Mouse (Mus musculus) heart, embryonic 14.5 days (tissue): ENCODE measurements around the gene 4921517D22Rik. TPM values are rescaled to one million over a fixed set of nuclear protein-coding genes. Genes with fewer than 3 reads are reported as not detected.
"Not testable (repeated sequence)": the region's sequence is repeated elsewhere in the genome, so short reads cannot be mapped to it uniquely, and the experiment has no call there.

Experiments used
- ATAC-seq: fragments of 200-750 bp; cut with Nextera tagmentation; 2 replicates; pipeline ENCODE4 v1.8.0; 2017; ENCODE audit warnings: low read depth, moderate TSS enrichment; ENCODE audit not compliant: insufficient number of reproducible peaks, insufficient read depth, low FRiP score
- H3K27ac ChIP-seq, 2 experiments: fragments of 200-500 bp in 1 of 2; fragments of 300-500 bp in 1 of 2; sonication (generic) in 1 of 2; replicated peaks in 1 of 2; 2 replicates each; pipeline ENCODE4 v1.5.1; 2012 to 2014; ENCODE audit warnings: low read depth in 2 of 2, low read length in 2 of 2, control low read depth in 1 of 2, mild to moderate bottlenecking in 1 of 2, mixed read lengths in 1 of 2; ENCODE audit not compliant: control insufficient read depth in 1 of 2, insufficient read depth in 1 of 2
- H3K27me3 ChIP-seq: fragments of 300-500 bp; sonication (generic); 2 replicates; pipeline ENCODE4 v1.6.1; 2014; ENCODE audit warnings: mild to moderate bottlenecking, low read length, control low read depth; ENCODE audit not compliant: control insufficient read depth, insufficient read depth
- H3K36me3 ChIP-seq: fragments of 300-500 bp; sonication (generic); 2 replicates; pipeline ENCODE4 v1.6.1; 2014; ENCODE audit warnings: mild to moderate bottlenecking, control low read depth, low read length, mixed read lengths; ENCODE audit not compliant: control insufficient read depth, insufficient read depth
- H3K4me1 ChIP-seq, 2 experiments: fragments of 200-500 bp in 1 of 2; fragments of 300-500 bp in 1 of 2; sonication (generic) in 1 of 2; 2 replicates each; pipeline ENCODE4 v1.6.1; 2012 to 2014; ENCODE audit warnings: low read length in 2 of 2, control low read depth in 1 of 2, mixed read lengths in 1 of 2; ENCODE audit not compliant: control insufficient read depth in 2 of 2, insufficient read depth in 2 of 2
- H3K4me2 ChIP-seq: fragments of 300-500 bp; sonication (generic); 2 replicates; pipeline ENCODE4 v1.6.1; 2014; ENCODE audit warnings: mild to moderate bottlenecking, low read length
- H3K4me3 ChIP-seq, 2 experiments: fragments of 200-500 bp in 1 of 2; fragments of 300-500 bp in 1 of 2; sonication (generic) in 1 of 2; 2 replicates each; pipeline ENCODE4 v1.5.1; 2012 to 2014; ENCODE audit warnings: low read length in 2 of 2, mild to moderate bottlenecking in 2 of 2, control low read depth in 1 of 2, low read depth in 1 of 2, moderate library complexity in 1 of 2; ENCODE audit not compliant: control insufficient read depth in 1 of 2, insufficient read depth in 1 of 2
- H3K9ac ChIP-seq: fragments of 300-500 bp; sonication (generic); 2 replicates; pipeline ENCODE4 v1.6.1; 2014; ENCODE audit warnings: mild to moderate bottlenecking, low read length
- H3K9me3 ChIP-seq: fragments of 300-500 bp; sonication (generic); 2 replicates; pipeline ENCODE4 v1.6.1; 2016; ENCODE audit warnings: low read length, control low read depth; ENCODE audit not compliant: control insufficient read depth
- WGBS: fragments of 180-500 bp; shearing (Covaris S2); extraction: QIAGEN DNeasy Blood & Tissue Kit; methylation state at CpG from one replicate; pipeline ENCODE4 v1.1.7; 2014; 5-methylcytosine and 5-hydroxymethylcytosine counted together
- polyA plus RNA-seq: library from polyadenylated mRNA; unstranded; fragments of >200 nt; fragmentation: Nextera tagmentation; extraction: Ambion mirVana; gene quantifications from 2 replicates; pipeline ENCODE4 v1.2.1, GENCODE M21; 2014

The 4921517D22Rik gene
- not detected in 2 replicates for polyA plus RNA-seq

DNA sequence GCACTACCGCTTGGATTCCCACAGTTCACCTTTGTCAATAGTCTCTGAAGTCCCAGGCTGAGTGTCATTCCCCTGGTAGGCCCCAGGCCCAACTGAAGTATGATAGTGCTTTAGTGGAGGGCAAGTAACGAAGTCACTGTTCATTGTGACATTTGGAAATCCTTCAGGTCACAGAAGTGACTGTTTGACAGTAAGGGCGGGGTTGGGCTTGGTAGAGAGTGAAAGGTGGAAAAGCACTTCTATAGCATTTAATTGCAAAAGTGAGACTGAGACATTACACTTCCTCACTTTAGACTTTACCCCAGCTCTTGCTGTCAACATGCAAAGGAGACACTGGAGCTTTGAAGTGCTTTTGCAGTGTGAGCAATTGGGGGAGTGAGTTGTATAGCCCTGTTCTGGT, at the start of gene 4921517D22Rik:
TSS of gene 4921517D22Rik (minus strand) at position 101 of the 400 bp plus-strand sequence.
- peaks cover 2 to 6% of the 10 kb centered on the region in 2 experiments; a peak in 2 of 4 replicates for H3K4me1 ChIP-seq
- no peak within 1 kb of the TSS for H3K27ac ChIP-seq
- 75% methylated on average over 3 of the region's 3 CpGs for WGBS
- H3K27me3 ChIP-seq = no peaks in the 10 kb centered on the region
- H3K9ac ChIP-seq = no peak within 1 kb of the TSS
- H3K4me2 ChIP-seq = no peak within 1 kb of the TSS
- H3K36me3 ChIP-seq = no peaks in the 10 kb centered on the region
- H3K4me3 ChIP-seq = no peak within 1 kb of the TSS
- H3K9me3 ChIP-seq = no peaks in the 10 kb centered on the region
- ATAC-seq = no peak

DNA sequence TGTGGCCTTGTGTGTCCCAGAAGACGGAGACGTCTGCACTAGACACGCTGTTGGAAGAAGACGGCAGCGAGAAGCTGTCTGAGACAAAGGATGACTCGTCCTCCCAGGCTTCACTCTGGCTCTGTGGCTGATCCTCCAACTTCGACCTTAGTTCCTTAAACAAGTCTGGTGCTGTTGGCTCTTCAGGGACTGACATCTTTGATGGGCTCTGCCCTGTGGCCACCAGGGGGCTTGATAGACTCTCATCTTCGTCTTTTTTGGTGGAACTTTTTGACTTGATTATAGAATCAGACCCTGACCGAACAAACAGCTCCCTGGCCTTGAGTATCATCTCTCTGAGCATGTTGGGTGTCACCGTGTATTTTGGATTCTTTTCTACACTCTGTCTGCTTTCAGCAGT, 47.8 kb upstream of the 4921517D22Rik start:
- Histone ChIP-seq H3K4me3 (no peak overlapping the region), H3K9me3 (no peaks in the 10 kb centered on the region), H3K4me2 (no peak overlapping the region), H3K36me3 (no peaks in the 10 kb centered on the region), H3K27ac (no peak overlapping the region), H3K9ac (no peak overlapping the region), H3K4me1 (peaks cover 0 to 5% of the 10 kb centered on the region in 2 experiments; a peak in 1 of 4 replicates), H3K27me3 (no peaks in the 10 kb centered on the region)
- 67% methylated on average over 10 of the region's 10 CpGs for WGBS
- ATAC-seq = no peak

DNA sequence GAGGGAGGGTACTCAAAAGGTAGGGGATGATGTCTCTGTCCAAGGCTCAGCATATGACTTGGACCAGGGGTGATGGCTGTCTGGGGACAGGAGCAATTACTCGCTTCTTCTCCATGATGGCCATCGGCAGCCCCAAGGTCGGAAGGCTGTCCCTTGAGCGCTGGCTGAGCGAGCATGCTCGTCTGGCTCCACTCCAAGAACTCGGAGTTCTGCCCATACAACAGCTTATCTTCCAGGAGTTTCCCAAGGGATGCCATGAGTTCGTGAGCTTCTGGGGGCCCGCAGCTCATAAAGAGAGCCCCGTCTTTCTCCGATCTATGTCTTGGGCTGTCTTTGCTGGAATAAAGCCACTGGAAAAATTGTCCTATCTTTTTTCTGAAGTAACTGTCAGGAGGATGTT, 47.2 kb upstream of the 4921517D22Rik start:
- 60% methylated on average over 11 of the region's 11 CpGs for WGBS
- no peaks in the 10 kb centered on the region for H3K36me3 ChIP-seq
- H3K27ac ChIP-seq = no peak overlapping the region
- no peaks in the 10 kb centered on the region for H3K9me3 ChIP-seq
- H3K4me2 ChIP-seq = no peak overlapping the region
- H3K27me3 ChIP-seq = no peaks in the 10 kb centered on the region
- H3K9ac ChIP-seq = no peak overlapping the region
- no peak for ATAC-seq
- no peak overlapping the region for H3K4me3 ChIP-seq
- peaks cover 0 to 5% of the 10 kb centered on the region in 2 experiments; a peak in 1 of 4 replicates for H3K4me1 ChIP-seq

DNA sequence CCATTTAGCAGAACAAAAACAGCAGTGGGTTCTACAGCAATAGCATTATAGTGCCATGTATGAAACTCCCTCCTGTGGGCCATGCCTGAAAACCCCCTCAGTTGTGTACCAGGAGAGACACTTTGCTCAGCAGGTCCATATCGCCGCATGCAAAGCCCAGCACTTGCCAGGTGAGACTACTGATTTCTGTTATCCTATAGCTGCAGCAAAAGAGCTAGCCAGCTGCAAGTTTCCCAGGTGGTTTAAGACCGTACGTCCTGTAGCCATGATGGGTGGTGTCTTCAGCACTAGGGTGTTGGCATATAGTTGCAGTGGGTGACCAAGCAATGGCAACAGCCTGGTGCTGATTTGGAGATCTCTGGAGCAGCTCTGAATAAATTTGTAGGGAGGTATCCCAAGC, 45.5 kb upstream of the 4921517D22Rik start:
- 82% methylated on average over 4 of the region's 4 CpGs for WGBS
- no peak for ATAC-seq
- peaks cover 0 to 5% of the 10 kb centered on the region in 2 experiments; a peak in 1 of 4 replicates for H3K4me1 ChIP-seq

DNA sequence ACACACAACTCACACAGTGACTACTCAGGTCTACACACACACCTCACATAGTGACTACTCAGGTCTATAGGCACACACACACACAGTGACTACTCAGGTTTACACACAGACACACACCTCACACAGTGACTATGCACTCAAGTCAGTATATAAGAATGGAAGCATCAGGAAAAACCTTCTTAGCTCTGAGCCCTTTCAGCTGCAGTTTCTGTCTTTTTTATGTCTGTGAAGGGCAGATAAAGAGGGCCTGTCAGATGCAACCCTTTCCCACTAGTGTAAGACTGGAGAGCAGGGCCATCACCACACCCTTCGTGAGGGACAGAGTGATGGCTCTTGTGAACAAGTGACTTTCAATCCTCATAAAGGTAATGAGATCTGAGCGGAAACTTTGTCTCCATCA, 44.5 kb upstream of the 4921517D22Rik start:
- Histone ChIP-seq H3K9me3 (no peaks in the 10 kb centered on the region), H3K9ac (no peak overlapping the region), H3K4me1 (peaks cover 0 to 5% of the 10 kb centered on the region in 2 experiments; a peak in 1 of 4 replicates), H3K27me3 (no peaks in the 10 kb centered on the region), H3K27ac (no peak overlapping the region), H3K4me2 (no peak overlapping the region), H3K4me3 (no peak overlapping the region), H3K36me3 (no peaks in the 10 kb centered on the region)
- 88% methylated on average over 2 of the region's 2 CpGs for WGBS
- ATAC-seq = no peak

More for the DNA sequence above, 45.5 kb upstream of the 4921517D22Rik start:
- Histone ChIP-seq H3K9me3 (no peaks in the 10 kb centered on the region), H3K9ac (no peak overlapping the region), H3K36me3 (no peaks in the 10 kb centered on the region), H3K4me2 (no peak overlapping the region), H3K27ac (no peak overlapping the region), H3K27me3 (no peaks in the 10 kb centered on the region), H3K4me3 (no peak overlapping the region)

DNA sequence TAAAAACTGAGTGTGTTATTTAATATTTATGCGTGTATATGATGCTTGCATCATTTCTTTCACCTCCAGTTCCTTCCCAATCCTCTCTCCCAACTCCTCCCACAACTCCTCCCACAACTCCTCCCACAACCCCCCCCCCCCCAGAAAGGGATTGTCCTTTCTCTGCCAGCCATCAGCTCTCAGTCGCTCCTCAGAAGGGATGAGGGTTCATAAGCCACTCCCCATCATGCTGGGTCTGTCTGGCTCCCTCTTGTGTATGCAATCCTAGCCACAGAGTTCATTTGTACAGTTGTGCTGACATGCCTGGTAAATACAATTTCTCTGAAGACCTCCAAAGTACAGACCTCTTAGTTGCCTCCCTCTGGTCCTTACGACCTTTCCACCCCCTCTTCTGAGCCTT, 41.3 kb upstream of the 4921517D22Rik start:
- no peak overlapping the region for H3K4me2 ChIP-seq
- H3K4me3 ChIP-seq = no peak overlapping the region
- ATAC-seq = no peak
- no peaks in the 10 kb centered on the region for H3K4me1 ChIP-seq
- no peaks in the 10 kb centered on the region for H3K9me3 ChIP-seq
- no peak overlapping the region for H3K27ac ChIP-seq
- no peaks in the 10 kb centered on the region for H3K27me3 ChIP-seq
- 23% methylated on average over 3 of the region's 3 CpGs for WGBS
- no peak overlapping the region for H3K9ac ChIP-seq
- H3K36me3 ChIP-seq = no peaks in the 10 kb centered on the region

DNA sequence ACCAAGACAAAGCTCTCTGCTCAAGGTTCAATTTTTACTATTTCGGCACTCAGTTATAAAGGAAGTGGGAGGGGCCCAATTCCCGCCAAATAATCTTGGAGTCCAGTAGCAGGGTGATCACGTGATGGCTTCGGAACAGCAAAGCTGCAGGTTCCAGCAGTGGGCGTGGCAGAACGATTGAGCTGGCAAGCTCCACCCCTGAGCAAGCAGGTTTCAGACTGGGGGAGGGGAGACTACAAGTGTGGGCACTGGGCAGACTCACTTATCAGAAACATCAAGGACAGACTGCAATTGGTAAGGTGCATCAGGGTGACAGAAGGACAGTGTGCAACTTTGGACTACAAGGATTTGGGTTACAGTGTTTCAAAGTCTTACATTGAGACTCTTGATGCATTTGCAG, 40.4 kb upstream of the 4921517D22Rik start:
- H3K4me2 ChIP-seq, H3K27ac ChIP-seq, H3K4me3 ChIP-seq, H3K27me3 ChIP-seq, H3K9me3 ChIP-seq, H3K4me1 ChIP-seq, ATAC-seq, H3K36me3 ChIP-seq, H3K9ac ChIP-seq: not testable (repeated sequence)
- 38% methylated on average over 6 of the region's 6 CpGs for WGBS

DNA sequence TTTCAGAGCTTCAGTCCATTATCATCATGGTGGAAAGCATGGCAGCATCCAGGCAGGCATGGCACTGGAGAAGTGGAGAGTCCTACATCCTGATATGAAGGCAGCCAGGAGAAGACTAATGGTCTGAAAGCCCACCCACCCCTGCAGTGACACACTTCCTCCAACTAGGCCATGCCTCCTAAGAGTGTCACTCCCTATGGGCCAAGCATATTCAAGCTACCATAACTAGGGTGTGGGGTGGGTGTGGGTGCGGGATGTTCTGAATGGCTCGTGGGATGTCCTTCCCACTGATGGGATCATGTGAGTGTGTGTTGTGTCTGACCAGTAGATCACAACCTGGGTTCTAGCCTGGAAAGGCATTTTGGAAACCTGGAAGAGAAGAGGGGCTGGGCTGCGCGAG, 40.0 kb upstream of the 4921517D22Rik start:
- no peak for ATAC-seq
- Histone ChIP-seq H3K36me3 (no peaks in the 10 kb centered on the region), H3K4me3 (no peak overlapping the region), H3K9ac (no peak overlapping the region), H3K4me1 (no peaks in the 10 kb centered on the region), H3K4me2 (no peak overlapping the region), H3K27ac (no peak overlapping the region), H3K9me3 (no peaks in the 10 kb centered on the region), H3K27me3 (no peaks in the 10 kb centered on the region)
- 75% methylated on average over 2 of the region's 4 CpGs for WGBS
